Mouse (Mus musculus): ENCODE data around the gene Rarres1.
A peak's percentile ranks its signal among the peaks of the same experiment; 100 is the strongest.

The Rarres1 gene

DNA sequence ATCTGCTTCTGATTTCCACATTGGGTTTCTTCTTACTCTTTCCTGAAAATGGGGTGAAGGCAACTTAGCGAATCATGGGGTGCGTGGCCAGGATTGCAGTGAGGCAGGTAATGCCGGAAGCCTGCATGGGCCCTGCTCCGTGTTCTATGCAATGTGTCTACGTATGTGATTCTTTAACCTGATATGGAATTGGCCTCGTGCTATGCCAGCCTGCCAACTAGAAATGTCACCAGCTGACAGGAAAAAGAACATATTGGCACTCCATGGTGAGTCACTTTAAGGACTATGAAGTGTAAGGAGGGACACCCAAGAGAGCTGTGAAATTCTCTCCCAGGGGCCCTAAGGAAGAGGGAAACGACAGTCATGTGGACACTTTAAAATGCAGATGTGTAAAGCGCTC is 22.2 kb downstream of the Rarres1 start:
- no peak for DNase-seq (ENCODE audit: low spot score in 2 of 2)

DNA sequence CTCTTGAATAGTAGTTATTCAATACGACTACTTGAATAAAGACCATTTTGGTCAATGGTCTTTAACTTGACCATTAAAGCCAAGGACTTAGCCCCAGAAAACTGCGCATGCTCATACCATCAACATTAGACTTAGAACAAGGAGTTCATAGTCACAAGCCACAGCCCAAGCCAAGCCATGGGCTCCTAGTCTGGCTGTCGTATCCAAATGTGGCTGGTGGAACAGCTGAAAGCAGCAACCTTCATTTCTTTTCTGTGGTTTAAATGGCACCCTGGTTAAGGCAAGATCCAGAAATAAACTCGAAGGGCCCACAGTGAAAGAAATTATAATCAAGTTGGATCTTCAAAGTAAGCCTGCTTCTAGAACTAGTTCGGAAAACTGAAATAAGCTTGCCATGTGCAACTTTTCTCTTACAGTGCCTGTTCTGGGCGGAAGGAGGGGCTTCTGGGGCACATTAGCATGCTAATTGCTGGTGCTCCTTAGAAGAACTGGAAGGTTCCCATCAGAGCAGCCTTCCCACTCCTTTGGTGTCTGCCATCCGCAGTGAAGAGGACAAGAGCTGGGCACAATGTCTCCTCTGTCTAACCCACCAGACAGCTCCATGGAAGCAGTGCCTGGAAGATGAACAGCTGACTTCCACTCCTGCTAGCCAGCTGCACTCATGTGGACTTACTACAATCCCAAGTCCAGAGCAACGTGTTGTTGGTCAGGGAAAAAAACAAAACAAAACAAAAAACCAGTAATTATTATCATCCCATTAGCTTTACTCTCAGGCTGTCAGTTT is 23.0 kb downstream of the Rarres1 start:
- no peak for DNase-seq (ENCODE audit: low spot score in 2 of 2)

DNA sequence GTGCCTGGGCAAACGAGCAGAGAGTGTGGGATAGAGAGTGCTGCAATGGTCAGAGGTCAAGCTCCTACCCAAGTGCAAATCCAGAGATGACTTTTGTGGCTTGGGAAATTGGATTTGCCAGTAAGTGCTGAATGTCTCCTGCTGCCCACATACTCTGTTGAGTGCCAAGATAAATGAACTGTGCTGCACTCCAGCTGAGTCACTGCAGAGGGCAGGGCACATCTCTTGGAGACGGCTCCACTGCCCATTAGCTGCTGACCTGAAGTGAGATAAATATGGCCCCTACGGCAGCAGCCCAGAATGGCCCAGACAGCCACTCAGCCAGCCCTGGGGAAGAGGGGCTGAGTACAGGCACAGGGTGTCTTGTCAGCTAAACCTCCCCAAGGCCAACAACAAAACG is 25.2 kb downstream of the Rarres1 start:
- no peak for DNase-seq (ENCODE audit: low spot score in 2 of 2)

DNA sequence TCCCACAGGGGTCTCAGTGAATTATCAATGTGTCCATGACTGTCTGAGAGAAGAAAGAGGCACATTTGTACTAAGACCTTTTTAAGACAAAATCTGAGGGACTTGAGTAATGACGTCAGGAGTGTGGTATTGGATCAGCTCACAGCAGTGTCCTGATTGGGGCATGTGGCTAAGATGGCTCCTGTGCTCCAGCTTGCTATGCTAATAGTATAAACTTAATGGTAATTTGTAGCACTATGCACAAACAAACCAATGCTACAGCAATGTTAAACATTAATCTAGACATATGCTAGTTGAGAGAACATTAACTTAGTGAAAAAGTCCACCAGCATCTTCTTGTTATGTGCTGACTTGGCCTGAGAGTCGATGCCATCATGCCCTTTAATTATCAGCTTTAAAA is 30.1 kb downstream of the Rarres1 start:
- no peak for DNase-seq (ENCODE audit: low spot score in 2 of 2)

DNA sequence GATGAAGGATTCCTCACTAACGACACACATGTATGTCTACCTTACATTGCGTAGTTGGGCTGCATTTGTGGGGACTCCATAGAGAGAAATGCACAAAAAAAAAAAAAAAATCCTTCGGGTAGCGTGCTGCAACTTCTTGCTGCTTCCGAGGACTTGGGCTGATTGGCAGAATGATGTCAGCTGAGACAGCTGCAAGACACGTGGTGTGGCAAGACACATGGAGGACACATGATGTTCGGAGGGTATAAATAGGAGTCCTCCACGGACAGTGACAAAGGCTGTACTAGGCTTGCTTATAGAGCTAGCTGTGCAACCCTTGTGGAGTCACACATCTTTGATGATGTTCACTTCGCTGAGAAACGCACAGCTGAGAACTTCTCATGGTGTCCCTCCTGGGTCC is 32.9 kb downstream of the Rarres1 start:
- no peak for DNase-seq (ENCODE audit: low spot score in 2 of 2)

GRCm38 (mm10) chr3:67479806-67480205 is 35.5 kb downstream of the Rarres1 start:
- no peak for DNase-seq (ENCODE audit: low spot score in 2 of 2)

DNA sequence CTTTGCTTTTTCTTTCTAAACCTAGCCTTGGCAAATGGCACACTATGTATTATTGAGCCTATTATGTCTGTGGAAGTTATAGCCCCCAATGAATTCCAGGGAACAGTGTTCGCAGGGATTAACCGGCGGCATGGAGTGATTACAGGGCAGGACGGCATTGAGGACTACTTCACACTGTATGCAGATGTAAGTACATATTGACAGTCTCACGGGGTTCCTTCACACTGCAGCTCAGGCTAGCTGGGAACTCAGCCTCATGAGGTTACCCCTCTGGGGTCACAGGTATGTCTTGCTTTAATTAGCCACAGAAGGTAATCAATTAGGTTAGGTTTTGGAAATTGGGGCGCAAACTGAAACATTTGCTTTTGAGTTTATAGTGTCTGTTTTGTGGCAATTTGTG is 41.9 kb downstream of the Rarres1 start:
- no peak for DNase-seq (ENCODE audit: low spot score in 2 of 2)

GRCm38 (mm10) chr3:67471408-67472127 is 43.8 kb downstream of the Rarres1 start:
- DNase-seq (ENCODE audit: low spot score in 2 of 2) = no peak

DNA sequence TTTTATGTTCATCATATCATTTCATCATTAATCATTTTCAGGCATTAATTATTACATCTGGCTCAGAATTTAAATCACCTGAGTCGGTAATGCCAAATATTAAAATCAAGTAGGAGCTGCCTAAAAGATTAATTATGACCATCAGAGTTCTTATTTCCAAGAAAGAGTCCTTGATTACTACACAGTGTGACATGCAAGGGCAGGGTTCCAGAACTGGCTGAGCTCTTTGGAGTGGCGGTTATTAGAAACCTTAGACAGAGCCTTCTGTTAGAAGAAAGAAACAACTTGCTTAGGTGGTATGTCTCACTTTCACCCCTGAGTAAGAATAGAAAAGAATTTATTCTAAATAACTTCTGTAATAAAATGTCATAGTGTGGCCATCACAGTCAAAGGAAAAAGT is 48.0 kb downstream of the Rarres1 start:
- DNase-seq (ENCODE audit: low spot score in 2 of 2) = no peak

GRCm38 (mm10) chr3:67466576-67466975 is 48.7 kb downstream of the Rarres1 start:
- no peak for DNase-seq (ENCODE audit: low spot score in 2 of 2)

GRCm38 (mm10) chr3:67463450-67464372 is 51.6 kb downstream of the Rarres1 start, which contains the start of gene Lxn:
TSS of gene Lxn (minus strand) at chr3:67463926.
- peak; percentile 60 to 81 for DNase-seq (ENCODE audit: low spot score in 2 of 2)

DNA sequence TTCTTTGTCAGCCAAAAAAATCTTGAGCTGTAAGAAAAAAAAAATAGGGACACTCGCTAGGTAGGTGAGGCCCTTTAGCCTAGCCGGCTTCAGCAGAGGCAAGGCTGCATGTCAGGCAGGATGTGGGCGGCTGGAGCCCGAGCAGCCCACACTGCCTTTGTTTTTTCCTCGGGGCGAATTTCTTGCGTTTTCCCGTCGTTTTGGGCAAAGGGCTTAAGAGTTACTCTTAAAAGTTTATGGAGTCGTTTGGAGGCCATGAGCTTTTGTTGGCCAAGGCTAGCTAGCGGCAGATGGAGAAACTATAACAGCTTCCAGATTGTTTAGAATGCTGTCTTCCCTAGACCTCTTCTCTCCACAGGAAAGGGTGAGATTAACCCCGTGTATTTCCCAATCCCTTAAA is 52.3 kb downstream of the Rarres1 start:
- DNase-seq (ENCODE audit: low spot score in 2 of 2) = no peak

- DNase-seq (ENCODE audit: low spot score in 2 of 2) = no peak
Observed at GRCm38 (mm10) chr3:67462578-67462977, 52.7 kb downstream of the Rarres1 start.

GRCm38 (mm10) chr3:67462015-67462414 is 53.3 kb downstream of the Rarres1 start:
- no peak for DNase-seq (ENCODE audit: low spot score in 2 of 2)

DNA sequence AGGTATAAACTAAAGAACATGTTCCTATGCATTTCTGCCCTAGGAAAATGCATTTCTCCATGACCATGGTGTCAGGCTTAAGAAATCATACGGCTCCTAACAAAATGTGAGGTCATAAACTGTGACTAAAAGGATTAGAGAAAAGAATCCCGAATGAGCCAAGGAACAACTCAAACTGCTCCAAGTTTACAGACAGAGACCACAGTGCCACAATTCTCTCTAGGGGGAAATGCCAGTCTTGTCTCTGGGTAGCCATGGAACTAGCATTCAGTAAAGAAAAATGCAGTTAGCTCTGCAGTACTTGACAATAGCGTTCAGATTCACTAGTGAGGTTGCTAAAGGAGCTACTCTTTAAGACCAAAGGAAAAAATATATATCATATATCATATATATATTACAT is 55.4 kb downstream of the Rarres1 start:
- no peak for DNase-seq (ENCODE audit: low spot score in 2 of 2)

DNA sequence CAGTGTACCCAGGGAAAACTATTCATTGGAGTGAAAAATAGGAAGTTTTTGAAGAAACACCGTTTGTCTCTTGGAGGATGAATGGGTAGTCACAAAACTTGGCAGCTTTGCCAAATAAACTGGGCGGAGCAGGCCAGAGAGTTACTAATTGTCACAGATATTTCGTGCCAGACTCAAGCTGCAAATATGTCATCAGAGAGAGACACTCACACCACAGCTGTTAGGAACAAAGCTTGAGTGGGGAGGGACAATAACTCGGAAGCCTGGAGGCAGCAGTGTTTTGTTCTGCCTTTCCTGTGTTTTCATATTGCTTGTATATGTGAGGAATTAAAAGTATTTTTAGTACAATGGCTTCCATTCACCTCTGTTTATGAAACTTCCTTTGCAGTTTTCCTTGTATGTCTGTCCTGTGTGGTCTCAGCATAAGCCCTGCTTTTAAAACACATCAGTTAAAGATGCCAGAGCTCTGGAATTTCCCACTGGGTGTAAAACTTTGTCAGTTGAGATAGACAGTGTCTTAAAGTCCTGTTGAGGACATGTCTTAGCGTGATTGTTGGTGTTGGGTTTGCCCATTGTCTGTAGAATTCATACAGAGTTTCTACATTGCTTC is 64.6 kb downstream of the Rarres1 start:
- DNase-seq (ENCODE audit: low spot score in 2 of 2) = no peak

DNA sequence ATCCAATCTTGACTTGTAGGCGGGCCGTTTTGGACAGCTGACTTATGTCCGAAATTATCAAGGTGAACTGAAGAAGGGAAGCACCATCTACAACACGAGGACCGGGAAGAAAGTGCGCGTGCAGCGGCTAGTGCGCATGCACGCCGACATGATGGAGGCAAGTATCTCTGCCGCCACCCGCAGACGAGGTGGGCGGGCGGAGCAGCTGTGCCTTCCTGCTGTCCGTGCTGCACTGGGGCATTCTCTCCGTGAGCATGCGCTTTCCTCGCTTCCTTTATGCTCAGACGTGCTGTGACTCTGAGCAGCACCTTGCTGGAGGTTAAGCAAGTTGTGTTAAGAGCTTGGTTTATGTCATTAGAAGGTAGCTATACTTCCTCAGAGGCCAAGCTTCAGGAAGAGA is 65.7 kb downstream of the Rarres1 start:
- DNase-seq (ENCODE audit: low spot score in 2 of 2) = no peak

DNA sequence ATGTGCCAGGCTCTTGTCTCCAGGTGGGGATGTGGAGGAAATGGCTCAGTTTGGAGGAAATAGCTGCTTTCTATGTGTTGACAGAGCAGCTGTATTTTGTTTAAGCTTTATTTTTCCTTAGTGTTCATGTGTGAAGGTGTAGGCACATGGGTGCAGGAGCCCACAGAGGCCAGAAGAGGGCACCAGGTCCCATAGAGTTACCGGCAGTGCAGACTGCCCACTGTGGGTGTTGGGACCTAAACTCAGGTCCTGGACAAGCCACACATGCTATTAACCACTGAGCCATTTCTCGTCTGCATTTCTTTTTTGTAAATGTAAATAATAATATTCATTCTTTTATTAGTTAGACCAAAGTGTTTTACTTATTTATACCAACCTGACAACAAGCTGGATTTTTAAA is 68.2 kb downstream of the Rarres1 start:
- no peak for DNase-seq (ENCODE audit: low spot score in 2 of 2)

DNA sequence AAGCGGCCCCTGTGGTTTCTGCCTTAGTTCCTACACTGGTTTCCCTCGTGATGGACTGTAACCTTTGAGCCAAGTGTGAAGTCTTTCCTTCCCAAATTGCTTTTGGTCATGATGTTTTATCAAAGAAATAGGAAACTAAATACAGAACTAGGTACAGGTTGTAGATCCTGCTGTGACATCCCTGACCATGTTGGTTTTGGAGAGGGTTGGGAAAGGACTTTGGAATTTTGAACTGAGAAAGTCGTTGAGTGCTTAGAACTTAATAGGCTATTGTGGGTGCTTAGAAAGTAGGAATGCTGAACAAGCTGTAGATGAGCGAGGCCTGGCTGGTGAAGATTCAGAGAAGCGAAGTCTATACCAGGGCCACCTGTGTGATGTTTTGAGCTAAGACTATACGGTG is 81.3 kb downstream of the Rarres1 start:
- DNase-seq (ENCODE audit: low spot score in 2 of 2) = no peak

- peak; percentile 81 to 87 for DNase-seq (ENCODE audit: low spot score in 2 of 2)
Observed at GRCm38 (mm10) chr3:67429999-67430380, 85.3 kb downstream of the Rarres1 start, which contains the start of gene Gfm1. TSS of gene Gfm1 (plus strand) at chr3:67430096.

DNA sequence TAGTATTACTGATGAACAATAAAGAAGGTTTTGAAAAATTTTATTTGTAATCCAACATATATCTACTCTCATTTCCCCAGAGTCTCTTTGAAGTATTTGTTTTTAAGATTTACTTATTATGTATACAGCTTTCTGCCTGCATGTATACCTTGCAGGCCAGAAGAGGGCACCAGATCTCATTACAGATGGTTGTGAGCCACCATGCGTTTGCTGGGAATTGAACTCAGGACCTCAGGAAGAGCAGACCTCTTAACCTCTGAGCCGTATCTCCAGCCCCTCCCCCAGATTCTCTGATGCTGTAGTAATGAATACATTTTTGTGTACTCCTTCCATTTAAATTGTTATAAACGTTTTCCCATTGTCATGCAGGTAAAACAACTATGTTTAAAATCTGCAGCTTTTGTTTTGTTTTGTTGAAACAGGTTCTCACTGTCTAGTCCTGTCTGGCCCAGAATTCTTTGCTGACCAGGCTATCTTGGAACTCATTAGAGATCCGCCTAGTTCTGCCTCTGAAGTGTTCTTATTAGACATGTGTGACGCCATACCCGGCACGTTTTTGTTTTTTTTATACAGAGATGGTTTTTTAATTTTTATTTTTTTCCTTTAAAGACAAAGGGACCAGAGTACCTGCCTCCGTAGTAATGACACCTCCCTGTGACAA is 85.9 kb downstream of the Rarres1 start:
- no peak for DNase-seq (ENCODE audit: low spot score in 2 of 2)

Measured in urinary bladder, postnatal 36 days (tissue).